Mouse (Mus musculus) small intestine, adult 2 months (tissue): ENCODE results near the gene Tmem151b. TPM values are rescaled to one million over a fixed set of nuclear protein-coding genes. Genes with fewer than 3 reads are reported as not detected.

Source experiments
- H3K27ac ChIP-seq: fragments of 200-500 bp; 2 replicates; pipeline ENCODE4 v1.5.1; 2012; ENCODE audit warnings: low read depth, low read length, control low read depth, inconsistent platforms; ENCODE audit not compliant: insufficient read depth
- H3K27me3 ChIP-seq: fragments of 200-500 bp; 2 replicates; pipeline ENCODE4 v1.6.1; 2012; ENCODE audit warnings: mild to moderate bottlenecking, moderate library complexity, low read length, inconsistent platforms; ENCODE audit not compliant: control insufficient read depth, insufficient read depth
- H3K36me3 ChIP-seq: fragments of 200-500 bp; 2 replicates; pipeline ENCODE4 v1.6.1; 2012; ENCODE audit warnings: mild to moderate bottlenecking, low read length, control low read depth, inconsistent platforms; ENCODE audit not compliant: control insufficient read depth, insufficient read depth
- H3K4me1 ChIP-seq: fragments of 200-500 bp; 2 replicates; pipeline ENCODE4 v1.6.1; 2012; ENCODE audit warnings: low read length, inconsistent platforms, mixed read lengths; ENCODE audit not compliant: control insufficient read depth, insufficient read depth, insufficient read length
- H3K4me3 ChIP-seq: fragments of 200-500 bp; 2 replicates; pipeline ENCODE4 v1.5.1; 2012; ENCODE audit warnings: low read depth, mild to moderate bottlenecking, control low read depth, inconsistent platforms, low read length, moderate library complexity
- CTCF ChIP-seq: fragments of 200-500 bp; IDR thresholded peaks from 2 replicates; pipeline ENCODE4 v1.5.1; 2012; ENCODE audit warnings: low read depth, mild to moderate bottlenecking, control low read depth, inconsistent platforms, low read length, moderate library complexity, mixed read lengths; ENCODE audit not compliant: insufficient replicate concordance, insufficient read length; ENCODE audit errors: extremely low read depth
- POLR2A ChIP-seq: fragments of 200-500 bp; IDR thresholded peaks from 2 replicates; pipeline ENCODE4 v1.6.1; 2012; ENCODE audit warnings: low read depth, mild to moderate bottlenecking, control low read depth, inconsistent platforms, low read length, moderate library complexity
- WGBS: fragments of 180-500 bp; shearing (Covaris S2); methylation state at CpG from one replicate; pipeline ENCODE4 v1.1.7; 2018; 5-methylcytosine and 5-hydroxymethylcytosine counted together
- polyA plus RNA-seq: library from polyadenylated mRNA; depleted of rRNA; stranded (reverse); fragments of >200 nt; gene quantifications from 2 replicates; pipeline ENCODE4 v1.2.3, GENCODE M21; 2012

Gene Tmem151b
- polyA plus RNA-seq, 1 experiment = 0.94 TPM

DNA sequence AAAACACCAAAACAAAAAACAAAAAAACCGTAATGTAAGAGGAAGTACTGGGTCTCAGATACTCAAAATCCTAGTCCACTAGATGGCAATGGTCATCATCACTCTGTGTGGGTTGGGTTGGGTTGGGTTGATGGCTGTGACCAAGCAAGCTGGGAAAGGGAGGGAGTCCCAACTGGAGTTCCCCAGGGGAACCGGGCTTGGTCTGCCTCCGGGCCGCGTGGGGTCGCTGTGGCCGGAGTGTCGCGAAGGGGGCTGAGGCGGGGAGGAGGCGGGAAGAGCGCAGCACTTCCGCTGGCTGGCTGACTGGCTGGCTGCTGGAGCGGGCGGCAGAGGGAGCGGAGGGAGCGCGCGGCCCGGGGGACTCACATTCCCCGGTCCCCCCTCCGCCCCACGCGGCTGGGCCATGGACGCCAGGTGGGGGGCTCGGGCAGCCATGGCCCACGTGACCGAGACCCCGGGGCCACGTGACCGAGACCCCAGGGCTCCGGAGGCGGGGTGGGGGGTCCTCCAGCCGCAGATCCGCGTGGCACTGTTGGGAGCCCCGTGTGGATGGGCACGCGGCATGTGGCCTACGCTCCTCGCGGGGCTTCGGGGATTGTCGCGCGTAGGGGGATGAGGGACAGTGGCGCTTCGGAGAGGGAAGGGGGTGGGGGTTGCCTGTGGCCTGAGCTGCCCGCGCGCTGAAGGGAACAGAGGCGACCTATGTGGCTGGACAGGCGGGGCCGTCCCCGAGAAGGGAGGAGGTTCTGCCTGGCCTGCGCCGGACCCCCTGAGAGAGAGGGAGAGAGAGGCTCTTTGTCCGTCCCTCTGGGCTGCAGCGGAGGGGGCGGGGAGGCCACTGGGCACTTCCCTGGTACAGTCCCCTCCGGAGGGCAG, 14.4 kb upstream of the Tmem151b start, which contains the start of gene Slc35b2:
Slc35b2 (plus strand) TSS at position 220 of the 876 bp plus-strand sequence.
- H3K4me3 ChIP-seq = peak within 1 kb of the TSS; percentile 89
- peaks cover 27% of the 10 kb centered on the region for H3K36me3 ChIP-seq
- H3K27me3 ChIP-seq = no peaks in the 10 kb centered on the region
- TF ChIP-seq POLR2A = peak; percentile 52
- peak; percentile 79 for TF ChIP-seq CTCF
- H3K27ac ChIP-seq = peak within 1 kb of the TSS; percentile 11
- peaks cover 7% of the 10 kb centered on the region; the same call in 1 of the 2 replicates for H3K4me1 ChIP-seq
- WGBS = under 1% methylated on average over 61 of the region's 61 CpGs

- H3K27ac ChIP-seq = no peak overlapping the region; the same call in 1 of the 2 replicates
- no peaks in the 10 kb centered on the region for H3K27me3 ChIP-seq
- H3K36me3 ChIP-seq = peaks cover 21% of the 10 kb centered on the region
- peaks cover 10% of the 10 kb centered on the region for H3K4me1 ChIP-seq
- no peak for TF ChIP-seq POLR2A
- no peak for TF ChIP-seq CTCF
- WGBS = 72% methylated on average over 12 of the region's 12 CpGs
- no peak overlapping the region for H3K4me3 ChIP-seq
Measured at GRCm38 (mm10) chr17:45563216-45563615, 13.7 kb upstream of the Tmem151b start.

DNA sequence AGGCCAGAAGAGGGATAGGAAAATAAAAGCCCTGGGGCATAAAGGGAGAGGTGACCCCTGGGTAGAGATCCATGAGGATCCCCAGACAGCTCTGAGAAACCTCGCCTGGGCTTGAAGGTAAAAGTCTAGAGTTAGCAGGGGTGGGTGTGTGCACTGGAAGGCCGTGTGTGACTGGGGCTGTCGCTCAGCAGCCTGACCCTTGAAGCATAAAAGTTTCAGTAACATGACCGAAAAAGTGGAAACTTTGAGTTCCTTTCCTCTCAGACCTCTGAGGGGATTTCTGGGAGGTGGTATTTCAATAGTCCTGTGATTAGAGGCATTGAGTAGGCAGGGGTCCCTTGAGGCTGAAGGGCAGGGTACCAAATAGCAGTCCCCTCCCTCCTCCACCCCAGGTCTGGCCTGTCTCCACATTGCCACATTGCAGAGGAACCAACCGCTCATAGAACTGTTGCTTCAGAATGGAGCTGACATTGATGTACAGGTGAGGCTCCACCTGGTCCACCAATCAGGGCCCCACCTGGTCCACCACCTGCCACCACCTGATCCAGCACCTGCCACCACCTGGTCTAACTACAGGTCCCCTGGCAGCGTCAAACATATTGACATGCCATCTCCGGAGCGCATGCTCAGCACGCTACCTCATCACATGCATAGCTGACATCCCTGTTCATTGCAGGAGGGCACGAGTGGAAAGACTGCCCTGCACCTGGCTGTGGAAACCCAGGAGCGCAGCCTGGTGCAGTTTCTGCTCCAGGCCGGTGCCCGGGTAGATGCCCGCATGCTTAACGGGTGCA, 10.5 kb upstream of the Tmem151b start:
- Histone ChIP-seq H3K36me3 (no peaks in the 10 kb centered on the region), H3K4me1 (peaks cover 10% of the 10 kb centered on the region), H3K27me3 (no peaks in the 10 kb centered on the region), H3K27ac (no peak overlapping the region), H3K4me3 (no peak overlapping the region)
- TF ChIP-seq POLR2A = no peak
- 79% methylated on average over 15 of the region's 15 CpGs for WGBS

GRCm38 (mm10) chr17:45557998-45558862, 8.8 kb upstream of the Tmem151b start:
- WGBS = 66% methylated on average over 16 of the region's 16 CpGs
- H3K4me1 ChIP-seq = peaks cover 7% of the 10 kb centered on the region
- H3K27ac ChIP-seq = peak overlapping the region; percentile 21; the same call in 1 of the 2 replicates
- TF ChIP-seq POLR2A (no peak), CTCF (no peak)
- no peaks in the 10 kb centered on the region; the same call in 1 of the 2 replicates for H3K27me3 ChIP-seq
- H3K4me3 ChIP-seq = peak overlapping the region; percentile 61
- no peaks in the 10 kb centered on the region for H3K36me3 ChIP-seq

- Histone ChIP-seq H3K4me3 (peak overlapping the region; percentile 61), H3K36me3 (no peaks in the 10 kb centered on the region), H3K27ac (peak overlapping the region; percentile 61), H3K27me3 (no peaks in the 10 kb centered on the region; the same call in 1 of the 2 replicates), H3K4me1 (peaks cover 7% of the 10 kb centered on the region)
- no peak for TF ChIP-seq POLR2A
- no peak for TF ChIP-seq CTCF
- 86% methylated on average over 7 of the region's 7 CpGs for WGBS
Measured at GRCm38 (mm10) chr17:45557246-45557824, 7.9 kb upstream of the Tmem151b start.

DNA sequence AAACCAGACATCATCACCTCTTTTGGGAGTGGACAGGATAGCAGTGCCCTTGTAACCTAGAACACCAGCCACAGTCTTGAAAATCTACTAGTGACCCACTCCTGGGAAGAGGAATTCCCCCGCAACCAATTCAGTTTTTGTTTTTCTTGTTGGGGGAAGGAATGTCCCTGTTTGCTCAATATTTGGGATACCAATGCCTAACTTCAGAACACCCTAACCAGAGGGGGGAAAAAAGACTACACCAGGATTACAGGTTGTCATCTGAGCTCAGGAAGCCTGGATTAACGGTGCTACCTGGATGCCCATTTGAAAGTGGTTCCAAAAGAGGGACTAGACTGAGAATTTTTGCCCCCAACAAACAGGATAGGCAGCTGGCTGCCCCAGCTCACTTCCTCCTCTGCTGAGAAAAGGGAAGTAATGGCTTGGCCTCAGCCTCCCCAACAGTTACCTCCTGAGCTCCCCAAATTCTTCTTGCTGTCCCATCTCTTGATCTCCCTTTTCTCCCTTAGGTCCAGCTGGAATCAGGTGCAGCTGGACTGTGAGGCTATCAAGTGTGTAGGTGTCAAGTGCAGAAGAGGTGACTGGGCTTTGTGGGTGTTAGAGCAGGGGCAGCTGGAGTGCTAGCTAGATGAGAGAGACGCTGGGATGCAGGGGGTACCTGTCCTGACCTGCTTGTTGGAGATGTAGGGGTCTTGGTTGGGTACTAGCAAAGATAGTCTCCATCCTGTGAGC, 7.2 kb upstream of the Tmem151b start:
- peak overlapping the region; percentile 61 for H3K27ac ChIP-seq
- TF ChIP-seq POLR2A = no peak
- no peak for TF ChIP-seq CTCF
- H3K27me3 ChIP-seq = no peaks in the 10 kb centered on the region; the same call in 1 of the 2 replicates
- 68% methylated on average over 3 of the region's 3 CpGs for WGBS
- H3K4me3 ChIP-seq = peak overlapping the region; percentile 75
- peaks cover 7% of the 10 kb centered on the region for H3K4me1 ChIP-seq
- H3K36me3 ChIP-seq = no peaks in the 10 kb centered on the region
